Mouse (Mus musculus) CH12.LX (cell line): ENCODE data around the gene Slc30a2. TPM values are rescaled to one million over a fixed set of nuclear protein-coding genes. Genes with fewer than 3 reads are reported as not detected.

Experiments
- DNase-seq: peaks from one replicate; pipeline ENCODE4 v3.0.0-alpha.2; 2013; ENCODE audit errors: extremely low read depth
- H3K27ac ChIP-seq: 2 replicates; pipeline ENCODE4 v1.5.1; 2012; ENCODE audit warnings: low read depth, mild to moderate bottlenecking, control low read depth, moderate library complexity; ENCODE audit not compliant: insufficient read depth
- H3K27me3 ChIP-seq: replicated peaks from 2 replicates; pipeline ENCODE3; 2012; ENCODE audit warnings: inconsistent platforms
- H3K36me3 ChIP-seq, 2 experiments: replicated peaks in 1 of 2; 2 replicates each; pipeline versions ENCODE3 to v1.6.1; 2012; ENCODE audit warnings: inconsistent platforms in 1 of 2, low read length in 1 of 2, mild to moderate bottlenecking in 1 of 2, mixed read lengths in 1 of 2, moderate library complexity in 1 of 2; ENCODE audit not compliant: control insufficient read depth in 1 of 2, insufficient read depth in 1 of 2
- H3K4me1 ChIP-seq, 2 experiments: 2 replicates each; pipeline ENCODE4 v1.6.1; 2012; ENCODE audit warnings: inconsistent platforms in 1 of 2, moderate library complexity in 1 of 2; ENCODE audit not compliant: insufficient read depth in 2 of 2, control insufficient read depth in 1 of 2
- H3K4me2 ChIP-seq: 2 replicates; pipeline ENCODE4 v1.6.1; 2012; ENCODE audit warnings: low read depth, mild to moderate bottlenecking, control low read depth; ENCODE audit not compliant: poor library complexity, insufficient read depth, severe bottlenecking
- H3K4me3 ChIP-seq, 3 experiments: fragments of 150-350 bp in 1 of 3; sonication (generic) in 1 of 3; replicated peaks in 1 of 3; 2 replicates each; pipeline versions ENCODE3 to v1.5.1; 2011 to 2012; ENCODE audit warnings: low read depth in 2 of 3, low read length in 2 of 3, mild to moderate bottlenecking in 2 of 3, moderate library complexity in 2 of 3, control low read depth in 1 of 3, improper control_type of control experiment in 1 of 3, inconsistent platforms in 1 of 3, mixed read lengths in 1 of 3; ENCODE audit not compliant: poor library complexity in 1 of 3
- H3K79me2 ChIP-seq: replicated peaks from 2 replicates; pipeline ENCODE4 v1.6.1; 2012; ENCODE audit warnings: mild to moderate bottlenecking, moderate library complexity; ENCODE audit not compliant: control insufficient read depth, poor library complexity, insufficient read depth, severe bottlenecking; ENCODE audit errors: extremely low read depth
- H3K9ac ChIP-seq: 2 replicates; pipeline ENCODE4 v1.6.1; 2012; ENCODE audit warnings: low read depth, mild to moderate bottlenecking, control low read depth, moderate library complexity; ENCODE audit not compliant: insufficient read depth
- H3K9me3 ChIP-seq: replicated peaks from 2 replicates; pipeline ENCODE3; 2012; ENCODE audit warnings: low read length, inconsistent platforms, mixed read lengths
- BHLHE40 ChIP-seq: IDR thresholded peaks from 2 replicates; pipeline ENCODE4 v1.6.1; 2011; ENCODE audit warnings: mild to moderate bottlenecking, low read depth, low read length, improper control_type of control experiment
- CHD1 ChIP-seq: IDR thresholded peaks from 2 replicates; pipeline ENCODE4 v1.6.1; 2012; ENCODE audit warnings: low read depth, low read length, improper control_type of control experiment, inconsistent platforms
- CHD2 ChIP-seq: IDR thresholded peaks from 2 replicates; pipeline ENCODE4 v1.6.1; 2011; ENCODE audit warnings: low read length, improper control_type of control experiment
- CTCF ChIP-seq, 2 experiments: IDR thresholded peaks in 1 of 2; conservative IDR thresholded peaks in 1 of 2; 2 replicates each; pipeline ENCODE4 v1.5.1; 2011 to 2012; ENCODE audit warnings: low read depth in 2 of 2, low read length in 2 of 2, improper control_type of control experiment in 1 of 2, inconsistent platforms in 1 of 2, mild to moderate bottlenecking in 1 of 2, moderate library complexity in 1 of 2
- E2F4 ChIP-seq: IDR thresholded peaks from 2 replicates; pipeline ENCODE4 v1.6.1; 2011; ENCODE audit warnings: low read depth, low read length, improper control_type of control experiment; ENCODE audit not compliant: insufficient replicate concordance
- ELF1 ChIP-seq: IDR thresholded peaks from 2 replicates; pipeline ENCODE4 v1.6.1; 2014; ENCODE audit warnings: low read depth, mild to moderate bottlenecking, inconsistent platforms, low read length, improper control_type of control experiment
- ETS1 ChIP-seq: conservative IDR thresholded peaks from 2 replicates; pipeline ENCODE4 v1.6.1; 2012; ENCODE audit warnings: low read depth, mild to moderate bottlenecking, inconsistent platforms, low read length, improper control_type of control experiment, moderate library complexity
- HCFC1 ChIP-seq: IDR thresholded peaks from 2 replicates; pipeline ENCODE4 v1.6.1; 2012; ENCODE audit warnings: low read depth, mild to moderate bottlenecking, inconsistent platforms, low read length, improper control_type of control experiment
- JUND ChIP-seq: conservative IDR thresholded peaks from 2 replicates; pipeline ENCODE4 v1.6.1; 2011; ENCODE audit warnings: low read depth, low read length, improper control_type of control experiment
- MAFK ChIP-seq: IDR thresholded peaks from 2 replicates; pipeline ENCODE4 v1.6.1; 2011; ENCODE audit warnings: low read length, improper control_type of control experiment; ENCODE audit not compliant: insufficient replicate concordance
- MAX ChIP-seq: IDR thresholded peaks from 2 replicates; pipeline ENCODE4 v1.6.1; 2011; ENCODE audit warnings: low read length, improper control_type of control experiment
- MEF2A ChIP-seq: IDR thresholded peaks from 2 replicates; pipeline ENCODE4 v1.6.1; 2014; ENCODE audit warnings: low read depth, mild to moderate bottlenecking, inconsistent platforms, low read length, improper control_type of control experiment, borderline replicate concordance
- NELFE ChIP-seq: IDR thresholded peaks from 2 replicates; pipeline ENCODE4 v1.6.1; 2011; ENCODE audit warnings: low read depth, low read length, improper control_type of control experiment
- NRF1 ChIP-seq: IDR thresholded peaks from 2 replicates; pipeline ENCODE4 v1.6.1; 2014; ENCODE audit warnings: low read depth, mild to moderate bottlenecking, inconsistent platforms, low read length, improper control_type of control experiment, moderate library complexity
- RAD21 ChIP-seq: IDR thresholded peaks from 2 replicates; pipeline ENCODE4 v1.6.1; 2011; ENCODE audit warnings: low read depth, mild to moderate bottlenecking, low read length, improper control_type of control experiment, moderate library complexity
- RCOR1 ChIP-seq: conservative IDR thresholded peaks from 2 replicates; pipeline ENCODE4 v1.6.1; 2012; ENCODE audit warnings: low read depth, mild to moderate bottlenecking, inconsistent platforms, low read length, improper control_type of control experiment
- SIN3A ChIP-seq: IDR thresholded peaks from 2 replicates; pipeline ENCODE4 v1.6.1; 2012; ENCODE audit warnings: low read length, improper control_type of control experiment, inconsistent platforms
- SMC3 ChIP-seq: IDR thresholded peaks from 2 replicates; pipeline ENCODE4 v1.6.1; 2011; ENCODE audit warnings: low read depth, low read length, improper control_type of control experiment
- TCF12 ChIP-seq: IDR thresholded peaks from 2 replicates; pipeline ENCODE4 v1.6.1; 2014; ENCODE audit warnings: low read depth, mild to moderate bottlenecking, inconsistent platforms, low read length, improper control_type of control experiment
- USF1 ChIP-seq: IDR thresholded peaks from 2 replicates; pipeline ENCODE4 v1.6.1; 2014; ENCODE audit warnings: low read depth, mild to moderate bottlenecking, inconsistent platforms, low read length, improper control_type of control experiment
- USF2 ChIP-seq: conservative IDR thresholded peaks from 2 replicates; pipeline ENCODE4 v1.6.1; 2011; ENCODE audit warnings: low read depth, low read length, improper control_type of control experiment
- ZKSCAN1 ChIP-seq: IDR thresholded peaks from 2 replicates; pipeline ENCODE4 v1.6.1; 2012; ENCODE audit warnings: low read depth, inconsistent platforms, low read length, improper control_type of control experiment, borderline replicate concordance
- ZMIZ1 ChIP-seq: IDR thresholded peaks from 2 replicates; pipeline ENCODE4 v1.6.1; 2012; ENCODE audit warnings: low read depth, mild to moderate bottlenecking, inconsistent platforms, low read length, improper control_type of control experiment
- ZNF384 ChIP-seq: IDR thresholded peaks from 2 replicates; pipeline ENCODE4 v1.6.1; 2012; ENCODE audit warnings: low read depth, low read length, improper control_type of control experiment, inconsistent platforms
- dilution Hi-C: fragments of 300-500 bp; cut with MboI; formaldehyde crosslinking; loops from 2 replicates; pipeline ENCODE4 v1.14.3; 2020; ENCODE audit warnings: low sequenced_read_pairs; ENCODE audit not compliant: extremely low pct_unique_long_range_greater_than_20kb, extremely low pct_ligation_motif_present
- in situ Hi-C: fragments of 300-500 bp; cut with MboI; formaldehyde crosslinking; loops from 3 replicates; pipeline ENCODE4 v1.14.3; 2019; ENCODE audit warnings: low sequenced_read_pairs, low pct_ligation_motif_present, low pct_unique_long_range_greater_than_20kb, mixed read lengths
- polyA plus RNA-seq: library from polyadenylated mRNA; unstranded; fragments of >175 nt; gene quantifications from 2 replicates; pipeline ENCODE4 v1.2.1, GENCODE M21; 2012; ENCODE audit warnings: low read depth; ENCODE audit not compliant: insufficient read length
- total RNA-seq, 2 experiments: library from RNA; depleted of rRNA; stranded (reverse); fragments of 300-350 nt in 1 of 2; fragments of >200 nt in 1 of 2; gene quantifications; 2 replicates each; pipeline ENCODE4 v1.2.3; 2012 to 2014

Slc30a2 gene
- total and polyA plus RNA-seq, 3 experiments: 5.1 to 22.4 (median 8.9) TPM

DNA sequence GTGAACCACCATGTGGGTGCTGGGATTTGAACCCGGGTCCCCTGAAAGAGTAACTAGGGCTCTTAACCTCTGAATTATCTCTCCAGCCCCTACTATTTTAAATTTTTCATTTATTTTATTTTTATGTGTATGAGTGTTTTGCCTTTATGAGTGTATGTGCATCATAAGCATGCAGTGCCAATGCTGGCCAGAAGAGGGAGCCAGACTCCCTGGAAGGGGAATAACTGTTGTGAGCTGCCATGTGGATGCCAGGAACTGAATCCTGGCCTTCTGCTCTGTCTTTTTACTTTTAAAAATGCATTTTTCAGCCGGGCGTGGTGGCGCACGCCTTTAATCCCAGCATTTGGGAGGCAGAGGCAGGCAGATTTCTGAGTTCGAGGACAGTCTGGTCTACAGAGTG is 30.1 kb upstream of the Slc30a2 start:
- Histone ChIP-seq H3K4me3 (no peak overlapping the region), H3K9me3 (no peaks in the 10 kb centered on the region), H3K4me1 (peaks cover 7 to 25% of the 10 kb centered on the region in 2 experiments), H3K36me3 (no peaks in the 10 kb centered on the region), H3K27ac (no peak overlapping the region), H3K9ac (no peak overlapping the region), H3K79me2 (no peaks in the 10 kb centered on the region), H3K27me3 (no peaks in the 10 kb centered on the region), H3K4me2 (no peak overlapping the region)
- dilution Hi-C loops (no loop called here), in situ Hi-C loops (no loop called here)
- peak; percentile 39 for DNase-seq
- TF ChIP-seq SMC3 (peak; percentile 43), MAFK (no peak), CHD1 (no peak), CTCF (conservative IDR thresholded peaks at IDR 0.05 in 1 of 2, IDR thresholded peaks at IDR 0.05 in 1 of 2; ENCODE audit: low read depth in 2 of 2, low read length in 2 of 2) (peak; percentile 11 to 49; a peak in 2 of 4 replicates), CHD2 (no peak), BHLHE40 (no peak), E2F4 (no peak), RAD21 (peak; percentile 32), ZKSCAN1 (no peak)

DNA sequence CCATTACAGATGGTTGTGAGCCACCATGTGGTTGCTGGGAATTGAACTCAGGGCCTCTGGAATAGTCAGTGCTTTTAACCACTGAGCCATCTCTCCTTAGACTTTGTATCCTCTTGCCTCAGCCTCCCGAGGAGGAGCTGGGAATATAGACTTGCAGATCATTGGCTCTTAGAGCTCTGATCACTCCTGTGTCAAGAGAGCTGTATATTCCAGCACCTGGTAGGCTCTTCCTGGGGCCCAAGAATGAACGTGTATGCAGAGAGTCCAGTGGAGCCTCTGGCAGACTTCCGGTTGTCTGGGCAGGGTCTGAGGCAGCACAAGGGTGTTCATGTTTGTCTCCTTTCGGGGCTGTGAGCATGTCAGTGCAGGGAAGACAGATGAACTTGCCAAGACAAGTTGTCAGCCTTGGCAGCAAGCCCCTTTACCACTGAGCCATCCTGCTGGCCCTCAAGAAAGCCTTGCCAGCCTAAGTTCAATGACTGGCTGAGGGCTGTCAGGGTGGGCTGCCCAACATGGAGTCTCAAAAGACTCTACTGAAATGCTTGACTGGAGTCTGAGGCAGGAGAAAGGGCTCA is 28.8 kb upstream of the Slc30a2 start:
- H3K27ac ChIP-seq: no peak overlapping the region
- no peak for TF ChIP-seq CHD2
- TF ChIP-seq, all 38 proteins: peak for 0
- peaks cover 7 to 38% of the 10 kb centered on the region in 2 experiments for H3K4me1 ChIP-seq
- H3K27me3 ChIP-seq: no peaks in the 10 kb centered on the region
- H3K9me3 ChIP-seq: no peaks in the 10 kb centered on the region
- no peak overlapping the region for H3K9ac ChIP-seq
- H3K4me3 ChIP-seq: no peak overlapping the region
- H3K4me2 ChIP-seq: no peak overlapping the region
- DNase-seq: no peak
- H3K79me2 ChIP-seq: no peaks in the 10 kb centered on the region
- in situ Hi-C loops: no loop called here
- dilution Hi-C loops: no loop called here
- H3K36me3 ChIP-seq: no peaks in the 10 kb centered on the region

DNA sequence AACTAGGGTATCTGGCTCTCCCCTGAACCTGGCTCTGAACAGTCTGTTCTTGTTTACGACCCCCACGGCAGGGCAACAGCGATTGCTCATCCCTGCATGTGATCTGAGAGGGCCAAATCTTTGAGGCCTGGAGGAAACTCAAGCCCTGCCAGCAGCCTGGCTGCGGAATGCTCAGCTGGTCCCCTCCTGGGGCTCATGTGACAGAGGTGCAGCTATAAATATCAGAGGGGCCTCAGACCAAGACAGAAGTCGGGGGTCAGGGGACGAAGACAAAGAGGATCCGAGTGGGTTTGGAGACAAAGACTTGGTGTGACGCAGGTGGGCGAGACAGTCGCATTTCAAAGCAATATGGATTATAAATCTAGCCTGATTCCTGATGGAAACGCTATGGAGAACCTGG is 28.1 kb upstream of the Slc30a2 start, which contains the start of gene Trim63:
Gene Trim63 (plus strand): TSS at position 245 of the 400 bp plus-strand sequence.
- Histone ChIP-seq H3K27ac (no peak within 1 kb of the TSS), H3K27me3 (no peaks in the 10 kb centered on the region), H3K4me1 (peaks cover 11 to 45% of the 10 kb centered on the region in 2 experiments), H3K9ac (no peak within 1 kb of the TSS), H3K36me3 (no peaks in the 10 kb centered on the region), H3K4me2 (no peak within 1 kb of the TSS), H3K9me3 (no peaks in the 10 kb centered on the region), H3K4me3 (no peak within 1 kb of the TSS), H3K79me2 (no peaks in the 10 kb centered on the region)
- TF ChIP-seq NELFE (no peak), MEF2A (no peak), MAFK (no peak), ZMIZ1 (no peak), JUND (no peak), USF1 (no peak), BHLHE40 (no peak), SIN3A (no peak), TCF12 (no peak), ETS1 (no peak), ELF1 (no peak), USF2 (no peak), HCFC1 (no peak), MAX (no peak), ZNF384 (no peak), NRF1 (no peak), RCOR1 (no peak)
- DNase-seq: no peak
- in situ Hi-C loops: no loop called here
- dilution Hi-C loops: no loop called here
